Mouse (Mus musculus) G1E-ER4 (cell line): Measurements from ENCODE around the gene Dimt1. TPM values are rescaled to one million over a fixed set of nuclear protein-coding genes. Genes with fewer than 3 reads are reported as not detected.

Source experiments
- GATA1 ChIP-seq: IDR thresholded peaks from one replicate; pipeline ENCODE4 v1.8.0; 2012; ENCODE audit warnings: low read length, inconsistent platforms
- polyA plus RNA-seq: library from polyadenylated mRNA; stranded (reverse); fragments of >175 nt; gene quantifications from 2 replicates; pipeline ENCODE4 v1.2.3, GENCODE M21; 2012

Gene Dimt1
- polyA plus RNA-seq, 1 experiment: 34.3 TPM

DNA sequence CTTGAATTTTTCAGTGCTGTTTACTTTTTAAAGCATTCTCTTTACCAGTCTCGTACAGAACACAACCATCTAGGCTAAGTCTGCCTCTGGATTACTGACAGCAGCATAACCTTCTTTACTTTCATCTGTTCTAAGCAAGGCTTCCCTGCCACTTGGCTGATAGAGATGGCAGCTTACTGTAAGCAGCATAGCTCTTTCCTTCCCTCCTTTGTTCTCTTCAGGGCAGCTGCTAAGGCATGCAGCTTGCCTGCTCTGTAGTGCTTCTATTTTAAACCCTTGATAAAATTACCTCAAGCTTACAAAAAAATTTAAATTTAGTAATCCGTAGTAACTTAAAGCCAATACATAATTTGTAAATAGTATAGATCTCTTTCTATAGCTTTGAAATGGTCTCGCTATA, 8.0 kb downstream of the Dimt1 start:
- TF ChIP-seq GATA1: no peak

DNA sequence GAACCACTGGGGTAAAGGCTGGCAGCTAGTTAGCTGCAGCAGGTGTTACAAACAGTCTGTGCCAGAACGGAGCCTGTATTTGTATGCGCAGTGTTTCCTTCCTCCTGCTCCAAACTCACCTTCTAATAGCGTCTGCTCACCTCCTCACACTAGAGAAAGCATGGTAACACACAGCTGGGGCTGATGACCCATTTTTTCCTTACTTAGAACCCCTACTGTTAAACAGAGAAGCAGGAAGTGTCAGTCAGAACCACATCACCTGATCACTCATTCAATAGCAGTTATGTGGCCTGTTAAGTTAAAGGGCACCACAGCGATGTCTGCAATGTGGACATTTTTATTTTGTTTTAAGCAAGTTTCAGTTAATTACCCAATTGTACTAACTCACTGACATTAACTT, 10.6 kb downstream of the Dimt1 start:
- no peak for TF ChIP-seq GATA1

DNA sequence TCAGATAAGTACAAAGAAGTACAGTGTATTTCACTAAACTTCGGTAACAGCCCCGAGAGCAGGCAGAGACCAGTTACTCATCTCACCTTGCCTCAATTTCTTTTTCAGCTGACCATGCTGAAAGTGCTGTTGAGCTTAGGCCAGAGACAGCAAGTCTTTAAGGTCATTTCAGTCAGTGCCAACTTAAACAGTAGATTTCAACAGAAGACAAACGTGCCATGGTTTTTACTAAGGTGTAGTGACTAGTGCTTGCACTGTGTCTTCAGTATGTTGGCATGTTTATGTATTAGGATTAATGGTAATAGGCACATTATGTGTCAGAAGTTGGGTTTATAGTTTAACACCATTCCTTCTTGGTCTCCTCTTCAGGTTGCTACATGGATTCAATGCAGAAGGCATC, 11.4 kb downstream of the Dimt1 start:
- TF ChIP-seq GATA1: no peak

DNA sequence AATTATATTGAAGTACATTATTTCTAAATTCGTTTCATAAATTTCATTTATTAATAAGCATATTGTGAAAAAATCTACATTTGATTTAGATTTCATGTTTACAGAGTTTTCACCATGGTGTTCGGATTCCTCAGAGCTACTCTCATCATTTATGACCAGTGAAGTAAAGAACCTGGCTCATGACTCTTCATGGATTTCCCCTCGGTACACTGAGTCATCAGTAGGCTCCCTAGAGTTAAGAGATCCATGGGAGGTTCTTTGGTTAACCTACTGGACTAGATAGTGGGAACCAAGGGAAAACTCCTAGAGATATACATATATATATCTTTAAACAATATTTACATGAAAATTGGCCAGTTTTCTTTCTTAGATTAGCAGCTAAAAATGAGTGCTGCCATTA, 13.6 kb downstream of the Dimt1 start:
- no peak for TF ChIP-seq GATA1

DNA sequence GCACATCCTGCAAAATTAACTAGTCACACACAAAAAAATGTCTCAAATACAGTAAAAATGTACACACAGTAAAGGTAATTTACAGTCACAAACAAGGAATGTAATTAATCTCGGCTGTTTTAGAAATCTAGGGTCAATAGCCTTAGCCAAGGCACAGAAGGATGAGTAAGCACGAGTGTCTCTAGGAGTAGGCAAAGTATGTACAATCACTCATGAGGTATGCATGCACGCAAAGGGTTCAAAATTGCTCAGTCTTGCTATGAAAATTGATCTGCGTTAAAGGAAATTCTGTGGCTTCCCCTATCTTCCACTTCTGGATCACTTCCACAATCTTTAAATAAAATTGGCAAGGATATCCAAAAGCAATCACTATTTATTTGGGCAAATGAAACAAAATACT, 14.6 kb downstream of the Dimt1 start:
- no peak for TF ChIP-seq GATA1

- TF ChIP-seq GATA1: no peak
Measured at GRCm38 (mm10) chr13:106996891-106997290, 50.0 kb downstream of the Dimt1 start.

GRCm38 (mm10) chr13:106998026-106998425, 51.1 kb downstream of the Dimt1 start:
- TF ChIP-seq GATA1: no peak

GRCm38 (mm10) chr13:106998671-106999070, 51.7 kb downstream of the Dimt1 start:
- TF ChIP-seq GATA1: no peak

- TF ChIP-seq GATA1: no peak
Measured at GRCm38 (mm10) chr13:107003211-107003610, 56.3 kb downstream of the Dimt1 start.

DNA sequence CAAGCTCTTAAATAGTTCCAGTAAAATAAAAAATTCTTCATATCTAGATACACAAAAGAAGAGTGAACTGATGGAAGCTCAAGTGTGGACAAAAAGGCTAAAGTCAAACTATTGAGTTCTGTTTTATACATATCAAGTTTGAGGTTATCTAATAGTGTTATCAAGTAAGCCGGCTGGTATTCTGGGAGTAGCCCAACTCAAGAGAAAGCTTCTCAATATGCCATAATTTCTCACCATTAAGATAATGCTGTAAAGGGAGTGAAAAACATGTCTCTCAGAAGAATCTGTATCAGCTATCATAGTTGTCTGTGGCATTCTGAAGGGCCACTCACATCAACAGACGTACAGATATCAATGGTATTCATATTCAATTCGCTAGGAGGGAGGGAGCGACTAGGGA, 61.2 kb downstream of the Dimt1 start:
- TF ChIP-seq GATA1: no peak

Other genes with a start within 250 kb of the Dimt1 start
- 11.6 and 16.5 TPM in 2 replicates for gene Ipo11, start 10.2 kb upstream of the Dimt1 start, polyA plus RNA-seq
- gene Kif2a, start 75.0 kb downstream of the Dimt1 start, polyA plus RNA-seq: 26.9 and 49.1 TPM in 2 replicates